Mouse (Mus musculus) neural tube, embryonic 11.5 days (tissue): ENCODE measurements around the gene Cth. TPM values are rescaled to one million over a fixed set of nuclear protein-coding genes. Genes with fewer than 3 reads are reported as not detected.

Source experiments
- ATAC-seq: fragments of 200-750 bp; cut with Nextera tagmentation; 2 replicates; pipeline ENCODE4 v1.8.0; 2017; ENCODE audit warnings: moderate number of reproducible peaks, mild to moderate bottlenecking, moderate TSS enrichment, moderate library complexity; ENCODE audit not compliant: insufficient read depth, low FRiP score, low TSS enrichment
- DNase-seq: peaks from one replicate; pipeline ENCODE4 v3.0.0-alpha.2; 2015; ENCODE audit warnings: low spot score
- H3K27ac ChIP-seq: fragments of 300-500 bp; sonication (generic); 2 replicates; pipeline ENCODE4 v1.5.1; 2014; ENCODE audit warnings: low read depth, mild to moderate bottlenecking, low read length
- H3K27me3 ChIP-seq: fragments of 300-500 bp; sonication (generic); 2 replicates; pipeline ENCODE4 v1.6.1; 2014; ENCODE audit warnings: mild to moderate bottlenecking, low read length, mixed read lengths; ENCODE audit not compliant: control insufficient read depth, insufficient read depth
- H3K36me3 ChIP-seq: fragments of 300-500 bp; sonication (generic); 2 replicates; pipeline ENCODE4 v1.6.1; 2014; ENCODE audit warnings: mild to moderate bottlenecking, low read length, moderate library complexity, mixed read lengths; ENCODE audit not compliant: control insufficient read depth, insufficient read depth
- H3K4me1 ChIP-seq: fragments of 300-500 bp; sonication (generic); 2 replicates; pipeline ENCODE4 v1.6.1; 2014; ENCODE audit warnings: low read length, mixed read lengths; ENCODE audit not compliant: control insufficient read depth, insufficient read depth
- H3K4me2 ChIP-seq: fragments of 300-500 bp; sonication (generic); 2 replicates; pipeline ENCODE4 v1.6.1; 2014; ENCODE audit warnings: low read depth, mild to moderate bottlenecking, moderate library complexity
- H3K4me3 ChIP-seq: fragments of 300-500 bp; sonication (generic); 2 replicates; pipeline ENCODE4 v1.5.1; 2014; ENCODE audit warnings: low read depth, low read length
- H3K9ac ChIP-seq: fragments of 300-500 bp; sonication (generic); 2 replicates; pipeline ENCODE4 v1.6.1; 2014; ENCODE audit warnings: mild to moderate bottlenecking, low read length
- H3K9me3 ChIP-seq: fragments of 300-500 bp; sonication (generic); 2 replicates; pipeline ENCODE4 v1.6.1; 2016; ENCODE audit warnings: low read length; ENCODE audit not compliant: control insufficient read depth
- WGBS: fragments of 180-500 bp; shearing (Covaris S2); extraction: QIAGEN DNeasy Blood & Tissue Kit; methylation state at CpG from one replicate; pipeline ENCODE4 v1.1.7; 2014; 5-methylcytosine and 5-hydroxymethylcytosine counted together
- polyA plus RNA-seq: library from polyadenylated mRNA; unstranded; fragments of >200 nt; fragmentation: Nextera tagmentation; extraction: Ambion mirVana; gene quantifications from 2 replicates; pipeline ENCODE4 v1.2.1, GENCODE M21; 2014

Gene Cth
- polyA plus RNA-seq, 1 experiment from 2014 or later = 10.9 TPM

GRCm38 (mm10) chr3:157897645-157898044, 27.2 kb downstream of the Cth start:
- no peak overlapping the region for H3K4me3 ChIP-seq
- no peak for ATAC-seq
- H3K4me2 ChIP-seq = no peak overlapping the region
- H3K9me3 ChIP-seq = no peaks in the 10 kb centered on the region
- H3K9ac ChIP-seq = no peak overlapping the region
- WGBS = 86% methylated on average over 3 of the region's 3 CpGs
- no peaks in the 10 kb centered on the region for H3K36me3 ChIP-seq
- H3K27me3 ChIP-seq = no peaks in the 10 kb centered on the region
- no peak overlapping the region for H3K27ac ChIP-seq
- no peaks in the 10 kb centered on the region for H3K4me1 ChIP-seq
- DNase-seq = no peak

DNA sequence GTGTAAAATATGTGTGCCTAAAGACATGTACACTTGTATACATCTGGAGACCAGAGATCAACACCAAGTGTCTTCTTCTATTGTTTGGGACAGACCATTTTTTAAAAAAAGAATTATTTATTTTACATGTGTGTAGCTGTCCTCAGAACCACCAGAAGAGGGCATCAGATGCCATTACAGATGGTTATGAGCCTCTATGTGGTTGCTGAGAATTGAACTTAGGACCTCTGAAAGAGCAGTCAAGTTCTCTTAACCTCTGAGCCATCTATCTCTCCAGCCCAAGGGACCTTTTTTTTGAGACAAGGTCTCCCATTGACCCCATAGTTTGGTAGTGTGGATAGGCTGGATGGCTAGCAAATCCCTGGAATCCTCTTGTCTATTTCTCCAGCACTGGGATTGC, 33.1 kb downstream of the Cth start:
- no peaks in the 10 kb centered on the region for H3K9me3 ChIP-seq
- no peaks in the 10 kb centered on the region for H3K4me1 ChIP-seq
- no peaks in the 10 kb centered on the region for H3K27me3 ChIP-seq
- H3K4me3 ChIP-seq = no peak overlapping the region
- DNase-seq (no peak), ATAC-seq (no peak)
- no peak overlapping the region for H3K9ac ChIP-seq
- no peak overlapping the region for H3K4me2 ChIP-seq
- H3K36me3 ChIP-seq = no peaks in the 10 kb centered on the region
- H3K27ac ChIP-seq = no peak overlapping the region

DNA sequence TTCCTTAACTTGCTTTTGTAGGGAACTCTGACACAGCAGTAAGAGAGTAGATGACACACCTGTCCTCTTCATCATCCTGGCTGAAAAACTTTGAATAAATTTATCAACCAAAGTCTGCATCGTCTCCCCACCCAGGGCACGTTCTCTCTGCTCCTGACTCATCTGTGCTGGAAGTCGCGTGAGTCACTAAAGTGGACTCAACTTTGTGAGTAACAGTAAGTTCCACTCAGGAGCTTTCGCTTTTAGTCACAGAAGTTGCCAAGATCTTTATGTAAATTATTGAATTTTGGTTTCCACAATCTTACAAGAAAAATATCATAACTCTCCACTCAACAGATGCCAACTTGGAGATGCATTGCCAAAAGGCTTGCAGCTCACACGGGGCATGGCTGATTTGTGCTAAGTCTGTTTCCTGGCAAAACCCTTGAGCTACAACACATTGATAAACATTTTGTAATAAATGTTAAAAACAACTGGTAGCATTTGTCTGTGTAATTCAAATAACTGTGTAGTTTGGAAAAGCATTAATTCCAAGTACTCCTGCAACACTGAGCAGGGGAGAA, 40.7 kb downstream of the Cth start:
- 89% methylated on average over 6 of the region's 6 CpGs for WGBS
- no peak for ATAC-seq
- H3K27ac ChIP-seq = no peak overlapping the region
- no peak overlapping the region for H3K4me3 ChIP-seq
- no peaks in the 10 kb centered on the region for H3K4me1 ChIP-seq
- no peaks in the 10 kb centered on the region for H3K9me3 ChIP-seq
- DNase-seq = no peak
- H3K27me3 ChIP-seq = no peaks in the 10 kb centered on the region
- no peaks in the 10 kb centered on the region for H3K36me3 ChIP-seq
- H3K9ac ChIP-seq = no peak overlapping the region
- H3K4me2 ChIP-seq = no peak overlapping the region

GRCm38 (mm10) chr3:157883085-157883484, 41.8 kb downstream of the Cth start:
- H3K27me3 ChIP-seq = no peaks in the 10 kb centered on the region
- H3K4me3 ChIP-seq = no peak overlapping the region
- no peak overlapping the region for H3K9ac ChIP-seq
- H3K9me3 ChIP-seq = no peaks in the 10 kb centered on the region
- H3K4me2 ChIP-seq = no peak overlapping the region
- WGBS = 82% methylated on average over 4 of the region's 4 CpGs
- no peaks in the 10 kb centered on the region for H3K36me3 ChIP-seq
- H3K4me1 ChIP-seq = no peaks in the 10 kb centered on the region
- no peak for DNase-seq
- H3K27ac ChIP-seq = no peak overlapping the region
- ATAC-seq = no peak

- Histone ChIP-seq H3K36me3 (no peaks in the 10 kb centered on the region), H3K27ac (no peak overlapping the region), H3K9me3 (no peaks in the 10 kb centered on the region), H3K4me2 (no peak overlapping the region), H3K4me3 (no peak overlapping the region), H3K27me3 (no peaks in the 10 kb centered on the region), H3K4me1 (no peaks in the 10 kb centered on the region), H3K9ac (no peak overlapping the region)
- ATAC-seq = no peak
- WGBS = 91% methylated on average over 3 of the region's 3 CpGs
- no peak for DNase-seq
Observed at GRCm38 (mm10) chr3:157881992-157882391, 42.9 kb downstream of the Cth start.

DNA sequence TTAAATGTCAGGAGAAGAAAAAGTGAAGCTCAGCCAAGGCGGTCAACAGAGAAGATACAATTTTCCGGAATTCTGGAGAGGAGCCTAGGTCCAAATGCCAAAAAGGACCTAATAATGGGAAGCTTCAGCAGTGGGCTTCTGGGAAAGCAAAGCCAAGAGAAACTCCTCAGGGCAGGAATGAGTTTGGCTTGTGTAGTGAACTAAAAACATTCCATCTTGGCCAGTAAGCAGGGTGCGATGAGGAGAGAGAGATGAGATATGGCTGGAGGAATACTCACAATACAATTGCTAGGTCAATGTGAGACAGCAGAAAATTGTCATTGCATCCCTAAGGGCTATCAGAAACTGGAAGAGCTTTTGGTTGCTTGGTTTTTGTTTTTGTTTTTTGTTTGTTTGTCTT, 43.9 kb downstream of the Cth start:
- DNase-seq = no peak
- Histone ChIP-seq H3K4me3 (no peak overlapping the region), H3K4me1 (no peaks in the 10 kb centered on the region), H3K36me3 (no peaks in the 10 kb centered on the region), H3K9me3 (no peaks in the 10 kb centered on the region), H3K9ac (no peak overlapping the region), H3K27ac (no peak overlapping the region), H3K27me3 (no peaks in the 10 kb centered on the region), H3K4me2 (no peak overlapping the region)
- WGBS = 91% methylated on average over 3 of the region's 3 CpGs
- ATAC-seq = no peak

- Histone ChIP-seq H3K4me3 (no peak overlapping the region), H3K9me3 (no peaks in the 10 kb centered on the region), H3K9ac (no peak overlapping the region), H3K36me3 (no peaks in the 10 kb centered on the region), H3K27ac (no peak overlapping the region), H3K4me2 (no peak overlapping the region), H3K27me3 (no peaks in the 10 kb centered on the region), H3K4me1 (no peaks in the 10 kb centered on the region)
- ATAC-seq (no peak), DNase-seq (no peak)
Observed at GRCm38 (mm10) chr3:157877847-157878246, 47.0 kb downstream of the Cth start.

DNA sequence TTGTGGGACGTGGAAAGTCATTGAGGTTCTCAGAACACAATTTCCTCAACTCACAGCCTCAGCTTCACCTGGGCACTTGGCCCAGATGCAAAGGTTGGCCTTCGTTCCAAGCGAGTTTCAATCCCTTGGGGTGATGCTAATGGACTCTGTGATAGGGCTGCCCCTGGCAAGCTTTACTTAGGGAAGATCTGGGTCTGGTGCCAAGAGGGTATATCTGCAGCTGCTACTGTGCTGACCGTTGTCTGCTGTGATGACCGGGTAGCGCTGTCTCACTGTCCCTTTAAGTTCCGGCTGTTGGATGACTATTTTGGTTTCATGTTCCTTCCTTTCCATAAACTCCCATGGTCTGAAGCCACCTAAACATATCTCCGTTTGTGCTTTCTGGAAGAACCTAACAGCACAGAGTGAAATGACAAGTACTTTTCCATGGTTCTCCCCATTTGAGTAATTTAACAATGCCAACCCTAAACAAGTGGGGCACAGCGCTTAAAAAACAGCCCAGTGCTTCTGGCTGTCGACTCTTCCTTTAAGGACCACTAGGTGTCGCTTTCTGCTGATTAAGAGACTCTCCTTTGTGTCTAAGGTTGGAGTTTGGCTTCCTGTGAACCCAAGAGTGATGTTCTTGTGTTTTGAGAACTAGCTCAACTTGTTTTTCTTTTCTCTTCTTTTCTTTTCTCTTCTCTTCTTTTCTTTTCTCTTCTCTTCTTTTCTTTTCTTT, 48.3 kb downstream of the Cth start:
- ATAC-seq (no peak), DNase-seq (peak; percentile 39)
- Histone ChIP-seq H3K36me3 (no peaks in the 10 kb centered on the region), H3K4me2 (no peak overlapping the region), H3K9me3 (no peaks in the 10 kb centered on the region), H3K27me3 (no peaks in the 10 kb centered on the region), H3K4me1 (no peaks in the 10 kb centered on the region), H3K4me3 (no peak overlapping the region), H3K9ac (no peak overlapping the region), H3K27ac (no peak overlapping the region)
- WGBS = 57% methylated on average over 11 of the region's 11 CpGs

DNA sequence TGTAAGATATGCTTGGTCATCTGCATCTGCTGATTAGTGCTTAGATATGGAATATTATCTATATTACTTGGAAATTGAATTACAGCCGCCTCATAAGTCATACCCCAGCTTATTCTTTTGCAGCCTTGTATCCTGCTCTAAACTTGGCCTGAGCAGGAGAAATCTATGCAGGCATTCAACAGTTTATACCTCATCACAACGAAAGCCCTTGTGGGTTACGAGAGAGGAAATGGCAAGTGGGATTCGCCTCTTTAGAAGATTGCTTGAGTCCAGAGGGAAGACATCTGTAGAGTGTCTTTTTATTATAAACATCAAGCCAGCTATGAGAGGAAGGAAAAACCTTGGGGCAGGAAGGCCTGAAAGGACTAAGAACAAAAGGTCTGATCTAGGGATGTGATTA, 52.0 kb downstream of the Cth start:
- 83% methylated on average over 4 of the region's 4 CpGs for WGBS
- ATAC-seq = no peak
- H3K4me3 ChIP-seq = no peak overlapping the region

More for the DNA sequence above, 52.0 kb downstream of the Cth start:
- H3K27me3 ChIP-seq = no peaks in the 10 kb centered on the region
- H3K4me2 ChIP-seq = no peak overlapping the region
- H3K9me3 ChIP-seq = no peaks in the 10 kb centered on the region
- H3K27ac ChIP-seq = no peak overlapping the region
- H3K36me3 ChIP-seq = no peaks in the 10 kb centered on the region
- no peaks in the 10 kb centered on the region for H3K4me1 ChIP-seq
- H3K9ac ChIP-seq = no peak overlapping the region
- DNase-seq = no peak
